24 mouse cellular contexts compared by ENCODE assay signal in genomic region chr9:20611976-20612375, GRCm38 (mm10).
"Had no signal": no experiment of that assay in that cellular context is flagged by ENCODE, and none has a peak within 500 bp of the region (broad histone marks: within the 10 kb centered on the region; RNA-seq: fewer than 3 reads in every experiment).

No protein-coding gene starts in this region.

- H3K9me3 ChIP-seq: liver, embryonic 15.5 days; lung, embryonic 15.5 days; midbrain, embryonic 10.5 days; midbrain, embryonic 12.5 days; neural tube, embryonic 15.5 days; stomach, embryonic 15.5 days had no signal

- DNase-seq: liver, postnatal 0 days; lung, adult 2 months; lung, postnatal 14 days; lung, postnatal 36 days; midbrain, embryonic 14.5 days; retina, postnatal 1 day; right cerebral cortex, adult 18-20 months; right cerebral cortex, postnatal 25 days; right cerebral cortex, postnatal 4 days; thymus, adult 2 months; thymus, postnatal 25 days had no signal

- H3K4me2 ChIP-seq: liver, embryonic 15.5 days; lung, embryonic 15.5 days; midbrain, embryonic 12.5 days; neural tube, embryonic 13.5 days; neural tube, embryonic 15.5 days; stomach, embryonic 15.5 days had no signal

- H3K27ac ChIP-seq: liver, embryonic 15.5 days; lung, embryonic 15.5 days; macrophage; midbrain, embryonic 10.5 days; midbrain, embryonic 12.5 days; neural tube, embryonic 13.5 days; neural tube, embryonic 15.5 days; stomach, embryonic 15.5 days; stomach, postnatal 0 days had no signal

- H3K4me3 ChIP-seq: liver, embryonic 15.5 days; lung, embryonic 15.5 days; megakaryocyte, embryonic 14.5 days; midbrain, embryonic 10.5 days; midbrain, embryonic 12.5 days; myocyte; neural tube, embryonic 13.5 days; neural tube, embryonic 15.5 days; stomach, embryonic 15.5 days had no signal

- H3K27me3 ChIP-seq: liver, embryonic 15.5 days; lung, embryonic 15.5 days; megakaryocyte, embryonic 14.5 days; midbrain, embryonic 12.5 days; neural tube, embryonic 13.5 days; neural tube, embryonic 15.5 days; stomach, embryonic 15.5 days had no signal

- ATAC-seq: liver, postnatal 0 days; lung, postnatal 0 days; midbrain, embryonic 16.5 days had no signal

- H3K4me1 ChIP-seq: lung, embryonic 15.5 days; midbrain, embryonic 12.5 days; stomach, embryonic 15.5 days had no signal

- H3K9ac ChIP-seq: liver, embryonic 15.5 days; liver, postnatal 0 days; lung, embryonic 15.5 days; midbrain, embryonic 12.5 days; neural tube, embryonic 13.5 days; neural tube, embryonic 15.5 days; stomach, embryonic 15.5 days had no signal
